Mouse (Mus musculus) adrenal gland, adult 10 weeks (tissue): ENCODE data around the gene Olfr1450. TPM values are rescaled to one million over a fixed set of nuclear protein-coding genes. Genes with fewer than 3 reads are reported as not detected.

ENCODE experiments used
- polyA plus RNA-seq: library from polyadenylated mRNA; stranded (reverse); fragments of 350-450 nt; fragmentation: Illumina TruSeq; extraction: RNeasy Lipid Tissue Mini Kit (QIAGEN cat#74804); gene quantifications from one replicate; pipeline ENCODE4 v1.2.3, GENCODE M21; 2014; ENCODE audit warnings: low read depth, low replicate concordance

Gene Olfr1450
- polyA plus RNA-seq, result not detected

DNA sequence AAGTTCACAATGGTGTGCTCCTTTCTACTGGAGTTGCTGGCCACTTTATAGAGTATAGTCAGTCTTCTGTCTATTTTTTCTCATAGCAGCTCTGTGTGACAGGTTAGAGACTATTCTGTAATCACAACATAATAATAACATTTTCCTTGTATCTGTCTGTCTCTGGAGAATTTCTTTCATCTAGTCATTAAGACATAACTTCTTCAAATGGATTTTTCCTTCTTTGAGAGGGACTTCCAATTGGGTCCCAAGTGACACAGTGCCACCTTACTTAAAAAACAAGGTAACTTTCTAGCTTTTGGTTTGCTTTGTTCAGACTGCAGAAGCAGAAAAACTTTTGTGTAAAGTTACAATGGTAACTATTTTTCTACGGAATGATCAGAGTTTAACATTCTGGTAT is at the start of gene Olfr1450:
Olfr1450 (plus strand) TSS at position 301 of the 400 bp plus-strand sequence.

GRCm38 (mm10) chr19:12903643-12904042 is 46.4 kb upstream of the Olfr1450 start, which contains the start of gene Olfr1447:
TSS of gene Olfr1447 (minus strand) at chr19:12903743.

GRCm38 (mm10) chr19:12924319-12924718 is 25.7 kb upstream of the Olfr1450 start, which contains the start of gene Olfr1448:
TSS of gene Olfr1448 (minus strand) at chr19:12924419.

DNA sequence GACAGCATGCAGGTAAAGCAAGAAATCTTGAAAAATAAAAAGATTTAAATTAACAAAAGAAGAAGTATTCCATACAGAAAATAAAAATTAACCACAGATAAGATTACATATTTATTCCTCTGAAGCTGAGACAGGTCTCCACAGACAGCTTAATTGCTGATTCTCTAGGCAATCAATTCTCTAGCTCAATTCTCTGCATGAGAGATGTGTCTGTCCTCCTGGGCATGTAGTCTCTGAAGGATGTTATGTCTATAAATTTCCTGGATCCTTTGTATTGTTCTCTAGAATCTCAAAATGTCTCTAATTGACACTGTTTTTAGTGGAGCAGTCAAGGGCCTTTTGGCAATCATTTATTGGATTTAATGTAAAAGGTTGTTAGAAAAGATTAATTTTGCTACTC is 19.5 kb upstream of the Olfr1450 start, which contains the start of gene Olfr1449:
Olfr1449 (plus strand) TSS at position 301 of the 400 bp plus-strand sequence.

DNA sequence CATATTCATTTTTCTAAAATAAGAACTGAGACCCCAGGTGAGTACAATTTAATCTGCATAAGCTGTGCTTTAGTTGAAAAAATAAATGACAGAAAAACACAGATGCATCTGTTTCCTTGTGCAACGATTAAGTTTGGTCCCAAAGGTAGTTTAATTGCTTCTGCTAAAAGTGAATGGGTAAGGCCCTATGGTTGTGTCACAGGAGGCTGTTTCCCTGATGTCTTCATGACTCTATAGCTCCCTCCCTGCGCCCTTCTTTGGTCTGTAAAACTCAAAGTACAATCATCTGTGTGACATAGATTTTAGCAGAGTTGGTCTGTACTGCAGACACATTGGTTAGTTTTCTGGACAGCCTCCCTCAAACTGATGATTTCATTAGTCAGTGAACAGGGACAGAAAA is 44.7 kb downstream of the Olfr1450 start, which contains the start of gene Olfr1451:
Olfr1451 (plus strand) TSS at position 301 of the 400 bp plus-strand sequence.

Other genes starting within 250 kb of the Olfr1450 start
- 1.4 TPM for gene Cntf, start 184.6 kb upstream of the Olfr1450 start, polyA plus RNA-seq
- 218 TPM for gene Zfp91, start 154.1 kb upstream of the Olfr1450 start, polyA plus RNA-seq
- gene Lpxn, start 154.1 kb upstream of the Olfr1450 start, polyA plus RNA-seq, result 2.1 TPM
- not detected for gene Gm5244, start 103.6 kb upstream of the Olfr1450 start, polyA plus RNA-seq
- not detected for gene Olfr1444, start 93.0 kb upstream of the Olfr1450 start, polyA plus RNA-seq
- not detected for gene Olfr1445, start 66.4 kb upstream of the Olfr1450 start, polyA plus RNA-seq
- not detected for gene Olfr1446, start 56.7 kb upstream of the Olfr1450 start, polyA plus RNA-seq
- not detected for gene Olfr1447, start 46.5 kb upstream of the Olfr1450 start, polyA plus RNA-seq
- gene Olfr1448, start 25.8 kb upstream of the Olfr1450 start, polyA plus RNA-seq, result not detected
- not detected for gene Olfr1449, start 19.4 kb upstream of the Olfr1450 start, polyA plus RNA-seq
- not detected for gene Olfr1451, start 44.8 kb downstream of the Olfr1450 start, polyA plus RNA-seq
- not detected for gene Olfr1453, start 78.1 kb downstream of the Olfr1450 start, polyA plus RNA-seq
- gene Olfr1454, start 110.4 kb downstream of the Olfr1450 start, polyA plus RNA-seq, result not detected
- gene Olfr1457, start 147.6 kb downstream of the Olfr1450 start, polyA plus RNA-seq, result not detected
- gene Olfr1458, start 156.5 kb downstream of the Olfr1450 start, polyA plus RNA-seq, result not detected
- not detected for gene Olfr1459, start 199.3 kb downstream of the Olfr1450 start, polyA plus RNA-seq
- not detected for gene Olfr1461, start 212.7 kb downstream of the Olfr1450 start, polyA plus RNA-seq
- not detected for gene Olfr1462, start 235.5 kb downstream of the Olfr1450 start, polyA plus RNA-seq